8 mouse cellular contexts compared by ENCODE assay signal in genomic region chr7:96985798-96986197, GRCm38 (mm10). TPM values are rescaled to one million over a fixed set of nuclear protein-coding genes. Genes with fewer than 3 reads are reported as not detected.
A peak's percentile ranks its signal among the peaks of the same experiment; 100 is the strongest.
DNase-seq lines count a peak whose midpoint lies in the region; ATAC-seq lines count a peak whose summit lies in the region.

No protein-coding gene starts in this region.

- peak; percentile 24 for DNase-seq in adipocyte (ENCODE audit: low spot score)
- DNase-seq in heart, postnatal 10 days = peak; percentile 69 to 77
- DNase-seq in layer of hippocampus, postnatal 14 days (ENCODE audit: low spot score in 2 of 2) = peak; percentile 17 to 40
- DNase-seq in lung, postnatal 4 days = peak; percentile 48 to 59
- DNase-seq in thymus, postnatal 25 days = no peak

- no peak for ATAC-seq in cerebellum, adult (ENCODE audit: insufficient number of reproducible peaks, low FRiP score, low TSS enrichment)
- no peak for ATAC-seq in CD4-positive, CD25-positive, alpha-beta regulatory T cell, adult 4 months

- intact Hi-C loops in heart, postnatal 10 days (cut with DNase I) = no loop called here

- peak overlapping the region; percentile 6; the same call in 1 of the 2 replicates for H3K4me3 ChIP-seq in brown adipose tissue, adult 24 weeks (ENCODE audit: insufficient read depth, low read depth, low read length)

- 0 out of 2 replicates have a peak overlapping the region, but pooled peaks have one; percentile 31 for H3K27ac ChIP-seq in brown adipose tissue, adult 24 weeks (replicated peaks; ENCODE audit: low read depth, low read length)

- peaks cover 15% of the 10 kb centered on the region for H3K4me1 ChIP-seq in brown adipose tissue, adult 24 weeks (ENCODE audit: control insufficient read depth, insufficient read depth, insufficient read length, low read length)

RNA-seq across cellular contexts. Expression of gene Nars2, which starts 34.5 kb away (rescaled TPM):
- polyA plus RNA-seq in brown adipose tissue, adult 24 weeks (2012; ENCODE audit: insufficient read depth, insufficient read length, missing spikeins) = 19.8 and 23.4 TPM in 2 replicates
- total RNA-seq in heart, postnatal 10 days (2021) = 10 to 100 TPM; 17.5 to 20.5 TPM
- total RNA-seq in layer of hippocampus, postnatal 14 days (2021) = 10 to 100 TPM; 17.6 to 19.4 TPM
- polyA plus RNA-seq in CD4-positive, CD25-positive, alpha-beta regulatory T cell, adult 4 months (2017; shearing (Covaris generic)) = 10 to 100 TPM in 1 of 2 experiments, 1 to 10 TPM in 1; 7.4 to 11.5 TPM
